Mouse (Mus musculus): ENCODE results near the gene Mrpl54. TPM values are rescaled to one million over a fixed set of nuclear protein-coding genes. Genes with fewer than 3 reads are reported as not detected.
A peak's percentile ranks its signal among the peaks of the same experiment; 100 is the strongest.

Mrpl54 gene
- polyA plus RNA-seq, 1 experiment from 2014 or later: 217 TPM

GRCm38 (mm10) chr10:81273842-81274241 lies 7.1 kb upstream of the Mrpl54 start:
- Histone ChIP-seq H3K27me3 (ENCODE audit: poor library complexity, severe bottlenecking) (peaks cover 8% of the 10 kb centered on the region; the same call in 1 of the 2 replicates), H3K27ac (no peak overlapping the region), H3K36me3 (replicated peaks) (peaks cover 62% of the 10 kb centered on the region), H3K9me3 (no peaks in the 10 kb centered on the region), H3K4me3 (no peak overlapping the region), H3K4me1 (peaks cover 8% of the 10 kb centered on the region)
- 96% methylated on average over 19 of the region's 19 CpGs for WGBS
- DNase-seq (ENCODE audit: extremely low spot score, low spot score): no peak

GRCm38 (mm10) chr10:81272356-81272755 lies 5.6 kb upstream of the Mrpl54 start:
- H3K9me3 ChIP-seq: no peaks in the 10 kb centered on the region
- 96% methylated on average over 21 of the region's 21 CpGs for WGBS
- H3K27me3 ChIP-seq (ENCODE audit: poor library complexity, severe bottlenecking): 0 out of 2 replicates have a peak, but pooled peaks cover 3% of the 10 kb centered on the region
- DNase-seq (ENCODE audit: extremely low spot score, low spot score): no peak
- H3K36me3 ChIP-seq (replicated peaks): peaks cover 62% of the 10 kb centered on the region
- peaks cover 17% of the 10 kb centered on the region for H3K4me1 ChIP-seq
- no peak overlapping the region for H3K27ac ChIP-seq
- no peak overlapping the region for H3K4me3 ChIP-seq

GRCm38 (mm10) chr10:81268643-81269412 lies 2.1 kb upstream of the Mrpl54 start:
- no peak for DNase-seq (ENCODE audit: extremely low spot score, low spot score)
- H3K4me1 ChIP-seq: peaks cover 30% of the 10 kb centered on the region
- peak overlapping the region; percentile 87 for H3K27ac ChIP-seq
- H3K27me3 ChIP-seq (ENCODE audit: poor library complexity, severe bottlenecking): no peaks in the 10 kb centered on the region
- H3K36me3 ChIP-seq (replicated peaks): peaks cover 65% of the 10 kb centered on the region
- no peaks in the 10 kb centered on the region for H3K9me3 ChIP-seq
- H3K4me3 ChIP-seq: peak overlapping the region; percentile 78
- WGBS: 83% methylated on average over 16 of the region's 16 CpGs

GRCm38 (mm10) chr10:81268056-81268455 lies 1.3 kb upstream of the Mrpl54 start:
- peak; percentile 77 for DNase-seq (ENCODE audit: extremely low spot score, low spot score)
- Histone ChIP-seq H3K4me1 (peaks cover 30% of the 10 kb centered on the region), H3K9me3 (no peaks in the 10 kb centered on the region), H3K27me3 (ENCODE audit: poor library complexity, severe bottlenecking) (no peaks in the 10 kb centered on the region), H3K4me3 (peak overlapping the region; percentile 78), H3K36me3 (replicated peaks) (peaks cover 65% of the 10 kb centered on the region), H3K27ac (peak overlapping the region; percentile 87)
- WGBS: 5% methylated on average over 23 of the region's 23 CpGs

GRCm38 (mm10) chr10:81265540-81265939 lies 1.2 kb downstream of the Mrpl54 start:
- Histone ChIP-seq H3K27me3 (ENCODE audit: poor library complexity, severe bottlenecking) (peaks cover 7% of the 10 kb centered on the region), H3K4me1 (peaks cover 30% of the 10 kb centered on the region), H3K27ac (peak overlapping the region; percentile 62), H3K4me3 (peak overlapping the region; percentile 61), H3K36me3 (replicated peaks) (peaks cover 65% of the 10 kb centered on the region), H3K9me3 (peaks cover 3% of the 10 kb centered on the region; the same call in 1 of the 2 replicates)
- 95% methylated on average over 8 of the region's 8 CpGs for WGBS
- no peak for DNase-seq (ENCODE audit: extremely low spot score, low spot score)

- Histone ChIP-seq H3K27me3 (ENCODE audit: poor library complexity, severe bottlenecking) (peaks cover 52% of the 10 kb centered on the region), H3K27ac (no peak overlapping the region), H3K4me1 (peaks cover 38% of the 10 kb centered on the region), H3K4me3 (no peak overlapping the region), H3K36me3 (replicated peaks) (peaks cover 56% of the 10 kb centered on the region), H3K9me3 (peaks cover 6% of the 10 kb centered on the region; the same call in 1 of the 2 replicates)
- 88% methylated on average over 4 of the region's 4 CpGs for WGBS
- no peak for DNase-seq (ENCODE audit: extremely low spot score, low spot score)
These were observed 5.7 kb downstream of the Mrpl54 start for GRCm38 (mm10) chr10:81261025-81261424.

- peak overlapping the region; percentile 2; the same call in 1 of the 2 replicates for H3K4me3 ChIP-seq
- no peak for DNase-seq (ENCODE audit: extremely low spot score, low spot score)
- H3K27ac ChIP-seq: 0 out of 2 replicates have a peak overlapping the region, but pooled peaks have one; percentile 26
- H3K27me3 ChIP-seq (ENCODE audit: poor library complexity, severe bottlenecking): peaks cover 65% of the 10 kb centered on the region
- peaks cover 6% of the 10 kb centered on the region; the same call in 1 of the 2 replicates for H3K9me3 ChIP-seq
- WGBS: 55% methylated on average over 21 of the region's 21 CpGs
- peaks cover 27% of the 10 kb centered on the region for H3K4me1 ChIP-seq
- H3K36me3 ChIP-seq (replicated peaks): peaks cover 43% of the 10 kb centered on the region
These were observed 7.4 kb downstream of the Mrpl54 start for GRCm38 (mm10) chr10:81259225-81259884.

- WGBS: 2% methylated on average over 62 of the region's 62 CpGs
- peaks cover 23% of the 10 kb centered on the region for H3K36me3 ChIP-seq (replicated peaks)
- H3K4me3 ChIP-seq: peak overlapping the region; percentile 60
- peak; percentile 46 for DNase-seq (ENCODE audit: extremely low spot score, low spot score)
- peaks cover 6% of the 10 kb centered on the region; the same call in 1 of the 2 replicates for H3K9me3 ChIP-seq
- peaks cover 84% of the 10 kb centered on the region for H3K27me3 ChIP-seq (ENCODE audit: poor library complexity, severe bottlenecking)
- peak overlapping the region; percentile 69 for H3K27ac ChIP-seq
- peaks cover 38% of the 10 kb centered on the region for H3K4me1 ChIP-seq
These were observed 9.3 kb downstream of the Mrpl54 start for GRCm38 (mm10) chr10:81257158-81258039.

GRCm38 (mm10) chr10:81254886-81255285 lies 11.8 kb downstream of the Mrpl54 start:
- Histone ChIP-seq H3K27ac (no peak overlapping the region), H3K27me3 (ENCODE audit: poor library complexity, severe bottlenecking) (peaks cover 93% of the 10 kb centered on the region), H3K4me1 (peaks cover 48% of the 10 kb centered on the region), H3K36me3 (replicated peaks) (no peaks in the 10 kb centered on the region), H3K4me3 (no peak overlapping the region), H3K9me3 (no peaks in the 10 kb centered on the region)
- WGBS: 61% methylated on average over 1 of the region's 1 CpGs
- DNase-seq (ENCODE audit: extremely low spot score, low spot score): no peak

GRCm38 (mm10) chr10:81252424-81253419 lies 14.0 kb downstream of the Mrpl54 start, which contains the start of gene Matk:
Matk (plus strand) TSS chr10:81252935.
- Histone ChIP-seq H3K27ac (peak within 1 kb of the TSS; percentile 7; the same call in 1 of the 2 replicates), H3K36me3 (replicated peaks) (no peaks in the 10 kb centered on the region), H3K27me3 (ENCODE audit: poor library complexity, severe bottlenecking) (peaks cover 72% of the 10 kb centered on the region), H3K4me3 (peak within 1 kb of the TSS; percentile 34), H3K9me3 (no peaks in the 10 kb centered on the region), H3K4me1 (peaks cover 42% of the 10 kb centered on the region)
- WGBS: 8% methylated on average over 44 of the region's 44 CpGs
- peak; percentile 67 for DNase-seq (ENCODE audit: extremely low spot score, low spot score)

- Histone ChIP-seq H3K27me3 (ENCODE audit: poor library complexity, severe bottlenecking) (peaks cover 69% of the 10 kb centered on the region), H3K4me1 (peaks cover 50% of the 10 kb centered on the region)
- WGBS: 87% methylated on average over 8 of the region's 8 CpGs
These were observed 17.3 kb downstream of the Mrpl54 start for GRCm38 (mm10) chr10:81249442-81249841.

More at GRCm38 (mm10) chr10:81249442-81249841, 17.3 kb downstream of the Mrpl54 start:
- Histone ChIP-seq H3K27ac (no peak overlapping the region), H3K4me3 (no peak overlapping the region), H3K36me3 (replicated peaks) (no peaks in the 10 kb centered on the region), H3K9me3 (no peaks in the 10 kb centered on the region)
- DNase-seq (ENCODE audit: extremely low spot score, low spot score): no peak

Measured in forebrain, embryonic 10.5 days (tissue).